Mouse (Mus musculus): ENCODE results near the gene Cep131. TPM values are rescaled to one million over a fixed set of nuclear protein-coding genes. Genes with fewer than 3 reads are reported as not detected.

Gene Cep131
- polyA plus RNA-seq, 1 experiment from 2014 or later: 34.6 TPM

DNA sequence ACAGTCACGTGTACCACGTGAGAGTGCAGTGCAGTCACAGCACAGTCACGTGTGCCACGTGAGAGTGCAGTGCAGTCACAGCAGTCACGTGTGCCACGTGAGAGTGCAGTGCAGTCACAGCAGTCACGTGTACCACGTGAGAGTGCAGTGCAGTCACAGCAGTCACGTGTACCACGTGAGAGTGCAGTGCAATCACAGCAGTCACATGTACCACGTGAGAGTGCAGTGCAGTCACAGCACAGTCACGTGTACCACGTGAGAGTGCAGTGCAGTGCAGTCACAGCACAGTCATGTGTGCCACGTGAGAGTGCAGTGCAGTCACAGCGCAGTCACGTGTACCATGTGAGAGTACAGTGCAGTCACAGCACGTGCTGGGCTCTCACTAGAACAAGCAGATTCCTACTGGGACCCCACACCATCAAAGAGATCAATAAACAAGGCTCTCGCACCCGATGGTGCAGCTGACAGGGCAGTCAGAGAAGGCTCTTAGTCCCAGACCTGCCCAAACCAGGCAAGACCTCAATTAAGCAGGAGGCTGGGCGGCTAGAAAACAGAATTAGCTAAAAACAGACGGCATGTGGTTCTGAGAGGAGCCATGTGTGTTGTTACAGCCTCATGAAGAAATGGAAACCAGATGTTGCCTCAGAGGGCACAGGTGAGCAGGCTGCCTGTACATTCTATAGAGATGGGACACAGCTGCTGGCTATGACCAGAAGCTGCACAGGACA is 28.0 kb upstream of the Cep131 start:
- 95% methylated on average over 21 of the region's 21 CpGs for WGBS
- Histone ChIP-seq H3K36me3 (peaks cover 13% of the 10 kb centered on the region), H3K4me2 (replicated peaks) (no peak overlapping the region)

DNA sequence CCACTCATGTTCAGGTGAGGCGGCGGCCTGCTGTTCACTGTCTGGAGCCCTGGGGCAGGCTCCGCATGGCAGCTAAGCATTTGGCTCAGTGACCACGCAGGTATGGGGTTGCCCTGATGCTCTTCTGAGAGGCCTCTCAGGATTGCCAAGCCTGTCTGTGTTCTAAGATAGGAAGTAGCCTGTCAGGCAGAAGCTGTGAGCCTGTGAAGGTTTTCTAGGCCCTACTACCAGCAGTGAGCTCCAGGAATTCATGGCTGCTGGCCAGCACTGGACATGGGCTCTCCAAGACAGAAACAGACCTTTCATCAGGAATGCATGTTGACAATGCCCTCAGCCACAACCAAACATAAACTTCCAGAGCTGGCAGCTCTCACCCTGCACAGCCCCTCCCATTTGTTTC is 25.5 kb upstream of the Cep131 start:
- ATAC-seq (replicated peaks): no peak
- WGBS: 91% methylated on average over 4 of the region's 4 CpGs
- Histone ChIP-seq H3K9ac (replicated peaks) (no peak overlapping the region), H3K4me2 (replicated peaks) (no peak overlapping the region), H3K27me3 (no peaks in the 10 kb centered on the region), H3K9me3 (no peaks in the 10 kb centered on the region), H3K27ac (replicated peaks) (no peak overlapping the region), H3K4me1 (peaks cover 4% of the 10 kb centered on the region; the same call in 1 of the 2 replicates), H3K36me3 (peaks cover 22% of the 10 kb centered on the region), H3K4me3 (no peak overlapping the region)

More for the DNA sequence above, 28.0 kb upstream of the Cep131 start:
- no peak for ATAC-seq (replicated peaks)
- no peak overlapping the region for H3K9ac ChIP-seq (replicated peaks)
- H3K4me1 ChIP-seq: peaks cover 5% of the 10 kb centered on the region
- H3K27ac ChIP-seq (replicated peaks): no peak overlapping the region
- H3K4me3 ChIP-seq: no peak overlapping the region
- no peaks in the 10 kb centered on the region for H3K9me3 ChIP-seq
- H3K27me3 ChIP-seq: no peaks in the 10 kb centered on the region

DNA sequence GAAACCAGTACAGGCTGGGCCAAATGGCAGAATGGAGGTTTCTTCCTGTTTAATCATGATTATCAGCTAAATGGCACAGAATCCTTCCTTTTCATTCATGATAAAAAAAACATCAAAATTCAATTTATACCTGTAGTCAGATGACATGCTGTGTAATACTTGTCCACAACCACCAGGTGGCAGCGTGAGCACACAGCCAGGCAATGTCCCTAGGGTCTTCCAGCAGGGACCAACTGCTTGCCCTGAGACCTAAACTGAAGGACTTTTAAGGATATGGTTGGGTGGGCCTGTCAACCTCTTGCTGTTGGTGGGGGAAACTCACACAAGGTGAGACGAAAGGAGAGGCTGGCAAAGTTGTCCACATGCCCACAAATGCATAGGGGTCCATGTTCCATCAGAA is 24.4 kb upstream of the Cep131 start:
- no peak overlapping the region for H3K4me3 ChIP-seq
- no peaks in the 10 kb centered on the region for H3K9me3 ChIP-seq
- H3K27ac ChIP-seq (replicated peaks): no peak overlapping the region
- H3K4me1 ChIP-seq: peaks cover 4% of the 10 kb centered on the region; the same call in 1 of the 2 replicates
- whole genome bisulfite sequencing: 6% methylated on average over 2 of the region's 2 CpGs
- no peak overlapping the region; the same call in 1 of the 2 replicates for H3K9ac ChIP-seq (replicated peaks)
- no peak overlapping the region for H3K4me2 ChIP-seq (replicated peaks)
- no peak for ATAC-seq (replicated peaks)
- H3K36me3 ChIP-seq: peaks cover 23% of the 10 kb centered on the region
- no peaks in the 10 kb centered on the region for H3K27me3 ChIP-seq

DNA sequence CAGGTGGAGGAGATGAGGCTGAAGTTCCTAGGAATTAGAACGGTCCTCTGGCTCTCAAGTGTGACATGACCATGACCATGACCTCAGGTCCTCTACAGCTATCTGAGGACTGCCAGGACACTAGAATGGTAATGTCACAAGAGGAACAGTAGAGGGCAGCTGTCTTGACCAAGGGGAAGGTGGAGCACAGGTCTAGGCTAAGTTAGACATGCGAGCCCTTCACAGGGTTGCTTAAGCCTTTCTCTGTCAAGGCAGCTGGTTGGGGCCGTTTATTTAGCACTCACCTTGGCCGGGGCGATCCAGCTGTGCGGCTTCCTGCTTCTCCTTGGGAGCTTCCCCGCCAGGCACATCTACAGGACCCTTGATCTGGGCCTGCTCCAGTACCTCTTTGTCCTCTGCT is 23.9 kb upstream of the Cep131 start:
- no peaks in the 10 kb centered on the region for H3K27me3 ChIP-seq
- H3K36me3 ChIP-seq: peaks cover 20% of the 10 kb centered on the region
- 66% methylated on average over 7 of the region's 7 CpGs for WGBS
- no peak overlapping the region for H3K27ac ChIP-seq (replicated peaks)
- peaks cover 4% of the 10 kb centered on the region; the same call in 1 of the 2 replicates for H3K4me1 ChIP-seq
- no peak overlapping the region for H3K4me3 ChIP-seq
- H3K9me3 ChIP-seq: no peaks in the 10 kb centered on the region
- H3K9ac ChIP-seq (replicated peaks): no peak overlapping the region; the same call in 1 of the 2 replicates
- no peak overlapping the region for H3K4me2 ChIP-seq (replicated peaks)
- ATAC-seq (replicated peaks): no peak; the same call in 1 of the 2 replicates

DNA sequence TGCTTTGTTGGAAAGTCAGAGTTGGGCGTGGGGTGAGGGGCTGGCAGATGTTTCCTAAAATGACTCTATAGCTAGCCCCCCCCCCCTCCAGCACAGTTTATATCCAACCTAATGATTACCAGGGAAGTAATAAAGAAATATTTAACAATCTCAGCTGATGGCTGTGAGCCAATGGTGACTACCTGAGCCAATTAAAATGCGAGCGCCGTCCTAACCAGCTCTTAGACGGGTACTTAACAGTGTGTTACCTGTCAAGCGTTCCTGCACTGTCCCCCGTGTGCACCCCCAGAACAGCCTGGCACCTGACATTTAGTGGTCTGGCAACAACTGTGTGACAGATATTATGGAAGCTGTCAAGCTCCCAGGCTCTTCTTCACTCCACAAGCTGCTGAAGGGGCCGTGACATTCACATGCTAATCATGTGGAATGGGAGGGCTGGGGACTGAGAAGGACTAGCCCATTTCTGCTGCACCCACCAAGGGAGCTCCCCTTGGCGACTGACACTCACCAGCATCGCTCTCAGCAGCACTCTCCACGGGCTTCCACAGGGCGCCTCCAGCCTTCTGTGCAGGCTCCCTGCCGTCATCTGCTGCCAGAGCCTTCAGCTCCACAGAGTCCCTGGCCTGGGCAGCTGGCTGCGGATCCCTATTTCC is 23.1 kb upstream of the Cep131 start:
- H3K27me3 ChIP-seq: no peaks in the 10 kb centered on the region
- H3K27ac ChIP-seq (replicated peaks): no peak overlapping the region
- peaks cover 26% of the 10 kb centered on the region for H3K36me3 ChIP-seq
- peaks cover 4% of the 10 kb centered on the region; the same call in 1 of the 2 replicates for H3K4me1 ChIP-seq
- WGBS: 63% methylated on average over 14 of the region's 14 CpGs
- H3K9me3 ChIP-seq: no peaks in the 10 kb centered on the region
- H3K9ac ChIP-seq (replicated peaks): no peak overlapping the region
- no peak overlapping the region for H3K4me2 ChIP-seq (replicated peaks)
- no peak for ATAC-seq (replicated peaks)
- H3K4me3 ChIP-seq: no peak overlapping the region

DNA sequence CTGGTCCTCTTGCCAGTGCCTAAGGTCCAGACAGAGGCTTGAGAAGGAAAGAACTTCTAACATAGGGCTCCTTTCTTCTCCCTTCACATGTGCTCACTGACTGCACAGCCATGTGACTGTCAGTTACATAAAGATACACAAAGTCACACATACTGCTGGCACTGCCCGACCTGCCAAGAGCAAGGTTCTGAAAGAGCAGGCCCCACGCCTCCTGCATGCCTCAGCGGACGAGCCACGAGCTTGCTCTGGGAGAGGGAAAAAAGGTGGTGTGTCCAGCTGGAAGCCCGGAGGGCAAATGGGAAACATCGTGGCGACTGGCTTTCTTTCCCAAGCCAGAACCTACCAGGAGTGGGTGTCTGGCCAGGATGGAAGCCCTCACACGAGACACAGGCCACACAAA is 21.2 kb upstream of the Cep131 start:
- Histone ChIP-seq H3K4me3 (no peak overlapping the region), H3K27me3 (no peaks in the 10 kb centered on the region), H3K4me1 (peaks cover 4% of the 10 kb centered on the region; the same call in 1 of the 2 replicates), H3K9ac (replicated peaks) (no peak overlapping the region), H3K9me3 (no peaks in the 10 kb centered on the region), H3K27ac (replicated peaks) (no peak overlapping the region), H3K36me3 (peaks cover 37% of the 10 kb centered on the region), H3K4me2 (replicated peaks) (no peak overlapping the region)
- ATAC-seq (replicated peaks): no peak
- 83% methylated on average over 9 of the region's 9 CpGs for WGBS

DNA sequence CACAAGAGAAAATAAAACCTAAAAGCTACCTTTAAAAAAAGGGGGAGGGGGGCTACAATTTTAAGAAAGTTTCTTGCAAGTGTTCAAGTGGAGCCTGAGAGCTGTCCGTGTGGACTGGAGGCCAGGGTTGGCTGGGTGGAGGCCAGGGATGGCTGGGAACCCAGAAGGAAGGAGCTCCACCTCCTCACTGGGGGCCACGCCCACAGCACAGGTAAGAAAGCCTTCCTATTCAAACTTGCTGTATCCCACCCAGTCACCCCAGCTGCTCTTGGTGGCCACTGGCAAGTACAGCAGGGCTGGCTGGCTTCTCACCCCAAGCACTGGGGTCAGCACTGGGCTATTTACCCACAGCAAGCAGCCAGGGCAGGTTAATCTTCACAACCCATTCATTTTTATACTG is 20.4 kb upstream of the Cep131 start:
- Histone ChIP-seq H3K4me3 (no peak overlapping the region), H3K9ac (replicated peaks) (no peak overlapping the region)
- 86% methylated on average over 2 of the region's 2 CpGs for WGBS

DNA sequence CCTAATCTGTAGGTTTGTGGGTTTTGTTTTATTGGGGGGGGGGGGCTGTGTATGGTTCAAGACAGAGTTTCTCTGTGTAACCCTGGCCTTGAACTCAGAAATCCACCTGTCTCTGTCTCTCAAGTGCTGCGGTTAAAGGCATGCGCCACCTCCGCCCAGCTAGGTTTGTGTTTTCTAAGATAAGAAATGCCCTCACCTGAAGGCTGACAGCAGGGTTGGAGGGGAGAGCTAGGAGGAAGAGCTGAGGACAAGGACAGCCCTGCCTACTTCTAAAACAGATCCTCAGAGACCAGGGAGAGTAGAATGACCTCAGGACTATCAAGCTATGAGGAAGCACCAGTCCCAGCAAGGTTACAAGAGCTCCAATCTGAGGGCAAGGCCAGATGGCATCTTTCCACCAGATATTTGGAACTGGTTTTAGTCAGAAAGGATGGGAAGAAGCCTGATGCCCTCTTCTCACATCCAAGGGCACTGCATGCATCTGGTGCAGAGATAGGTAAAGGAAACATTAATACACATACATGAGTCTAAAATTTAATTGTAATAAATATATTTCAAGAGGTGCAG is 16.9 kb upstream of the Cep131 start:
- no peak overlapping the region for H3K9ac ChIP-seq (replicated peaks)
- WGBS: 98% methylated on average over 3 of the region's 3 CpGs
- no peak overlapping the region for H3K4me3 ChIP-seq
- peaks cover 35% of the 10 kb centered on the region for H3K36me3 ChIP-seq
- H3K9me3 ChIP-seq: no peaks in the 10 kb centered on the region
- no peak for ATAC-seq (replicated peaks)
- peaks cover 12% of the 10 kb centered on the region for H3K4me1 ChIP-seq
- no peaks in the 10 kb centered on the region for H3K27me3 ChIP-seq
- no peak overlapping the region for H3K4me2 ChIP-seq (replicated peaks)
- H3K27ac ChIP-seq (replicated peaks): no peak overlapping the region

More for the DNA sequence above, 20.4 kb upstream of the Cep131 start:
- Histone ChIP-seq H3K9me3 (no peaks in the 10 kb centered on the region), H3K4me1 (peaks cover 4% of the 10 kb centered on the region; the same call in 1 of the 2 replicates), H3K36me3 (peaks cover 37% of the 10 kb centered on the region), H3K4me2 (replicated peaks) (no peak overlapping the region), H3K27ac (replicated peaks) (no peak overlapping the region), H3K27me3 (no peaks in the 10 kb centered on the region)
- ATAC-seq (replicated peaks): no peak

DNA sequence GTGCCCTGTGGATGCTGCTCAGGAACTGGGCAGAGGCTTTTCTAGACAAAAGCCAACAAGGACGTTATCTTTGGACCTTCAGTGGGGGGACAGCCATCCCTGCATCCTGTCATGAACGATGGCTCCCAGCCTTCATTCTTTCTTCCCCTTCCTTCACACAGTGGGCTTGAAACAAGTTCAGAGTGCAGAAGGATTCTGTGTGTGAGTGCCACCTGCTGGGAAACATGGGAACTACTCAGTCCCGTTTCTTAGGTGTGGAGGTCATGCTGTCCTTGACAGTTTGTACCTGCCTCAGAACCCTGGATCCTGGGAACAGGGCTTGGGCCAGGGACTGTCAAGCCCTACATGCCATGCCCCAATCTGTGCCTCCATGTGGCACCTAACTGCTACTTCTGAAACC is 14.4 kb upstream of the Cep131 start:
- H3K4me2 ChIP-seq (replicated peaks): no peak overlapping the region
- H3K9ac ChIP-seq (replicated peaks): no peak overlapping the region

DNA sequence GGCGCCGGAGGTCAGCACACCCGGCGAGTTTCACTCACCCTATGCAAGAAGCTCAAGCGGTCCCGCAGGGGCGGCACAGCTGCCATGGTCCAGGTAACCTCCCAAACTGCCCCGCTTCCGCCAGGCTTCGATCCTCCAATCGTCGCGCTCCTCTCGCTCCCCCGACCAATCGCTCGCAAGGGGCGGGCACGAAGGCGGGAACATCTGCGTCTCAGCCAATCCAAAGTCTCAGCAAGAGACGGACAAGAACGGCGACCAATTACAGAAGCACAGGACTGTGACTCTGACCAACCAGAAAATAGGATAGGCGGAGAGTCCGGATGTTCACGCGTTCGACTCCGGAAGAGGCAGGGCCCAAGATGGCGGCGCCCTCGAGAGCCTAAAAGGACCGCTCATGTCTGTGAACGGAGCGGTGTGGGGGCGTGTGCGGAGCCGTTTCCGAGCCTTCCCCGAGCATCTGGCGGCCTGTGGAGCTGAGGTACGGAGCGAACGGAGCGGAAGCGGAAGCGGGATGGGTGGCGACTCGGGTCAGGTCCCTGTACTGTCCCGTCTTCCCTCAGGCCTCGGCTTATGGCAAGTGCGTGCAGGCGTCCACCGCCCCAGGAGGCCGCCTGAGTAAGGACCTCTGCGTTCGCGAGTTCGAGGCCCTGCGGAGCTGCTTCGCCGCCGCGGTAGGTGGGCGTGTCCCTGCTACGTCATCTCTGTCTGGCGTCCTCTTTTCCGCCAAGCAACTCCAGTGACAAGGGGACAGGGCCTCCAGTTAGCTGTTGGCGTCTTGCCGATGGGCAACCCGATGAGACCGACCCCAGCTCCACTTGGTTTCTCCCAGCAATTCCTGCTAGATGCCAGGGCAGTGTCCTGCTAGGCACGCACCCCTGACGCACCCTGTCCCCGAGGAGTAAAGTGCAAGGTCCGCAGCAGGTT is 12.2 kb upstream of the Cep131 start, which contains the start of the genes Tepsin and Ndufaf8:
Gene Tepsin (minus strand): TSS at position 144 of the 924 bp plus-strand sequence.
Gene Ndufaf8 (plus strand): TSS at position 341 of the 924 bp plus-strand sequence.
- under 1% methylated on average over 77 of the region's 77 CpGs for WGBS
- Histone ChIP-seq H3K9ac (replicated peaks) (peak within 1 kb of the TSS; percentile 72), H3K4me3 (peak within 1 kb of the TSS; percentile 65), H3K4me2 (replicated peaks) (peak within 1 kb of the TSS; percentile 93), H3K9me3 (no peaks in the 10 kb centered on the region), H3K4me1 (peaks cover 22% of the 10 kb centered on the region), H3K27ac (replicated peaks) (peak within 1 kb of the TSS; percentile 95), H3K27me3 (no peaks in the 10 kb centered on the region), H3K36me3 (peaks cover 27% of the 10 kb centered on the region)
- ATAC-seq (replicated peaks): peak; percentile 98

More for the DNA sequence above, 14.4 kb upstream of the Cep131 start:
- peaks cover 22% of the 10 kb centered on the region for H3K4me1 ChIP-seq
- 0 out of 2 replicates have a peak overlapping the region, but pooled peaks have one; percentile 46 for H3K27ac ChIP-seq (replicated peaks)
- H3K27me3 ChIP-seq: no peaks in the 10 kb centered on the region
- 4% methylated on average over 3 of the region's 3 CpGs for WGBS
- H3K9me3 ChIP-seq: no peaks in the 10 kb centered on the region
- no peak for ATAC-seq (replicated peaks)
- no peak overlapping the region for H3K4me3 ChIP-seq
- H3K36me3 ChIP-seq: peaks cover 30% of the 10 kb centered on the region

DNA sequence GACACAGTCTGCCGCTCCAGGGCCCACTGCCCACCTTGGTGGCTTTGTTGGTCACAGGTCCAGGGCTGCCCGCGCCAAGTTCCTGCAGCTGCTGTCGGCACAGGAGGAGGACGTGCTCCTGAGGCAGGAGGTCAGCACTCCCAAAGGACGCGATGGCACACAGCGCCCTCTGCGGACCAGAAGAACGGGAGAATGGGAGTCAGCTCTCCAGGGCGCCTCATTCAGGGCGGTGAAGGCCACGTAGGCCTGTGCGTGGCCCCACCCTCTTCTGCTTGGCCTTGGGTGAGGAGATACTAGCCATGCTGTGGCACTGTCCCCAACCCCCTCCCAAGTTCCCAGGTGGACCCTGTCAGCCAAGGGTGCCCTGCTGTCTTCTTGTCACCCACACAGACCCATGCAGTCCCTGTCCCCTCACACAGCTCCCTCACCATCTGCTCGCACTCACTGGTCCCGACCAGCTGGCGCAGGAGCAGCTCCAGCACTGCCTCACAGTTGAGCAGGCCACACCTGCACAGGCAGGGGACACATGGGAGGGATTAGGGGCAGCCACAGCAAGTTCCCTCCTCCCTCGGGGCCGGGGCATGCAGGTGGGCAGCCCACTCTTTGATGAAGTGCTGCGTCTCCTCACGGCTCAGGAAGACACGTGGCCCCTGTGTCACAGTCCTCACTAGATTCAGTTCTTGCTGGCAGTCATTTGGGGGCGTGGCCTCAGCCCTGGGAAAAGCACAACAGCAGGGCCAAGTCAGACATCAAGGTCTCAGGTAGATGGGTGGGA is 6.4 kb upstream of the Cep131 start:
- WGBS: 79% methylated on average over 23 of the region's 23 CpGs
- no peak overlapping the region for H3K27ac ChIP-seq (replicated peaks)
- H3K4me1 ChIP-seq: peaks cover 8% of the 10 kb centered on the region
- H3K27me3 ChIP-seq: no peaks in the 10 kb centered on the region
- H3K9ac ChIP-seq (replicated peaks): no peak overlapping the region
- H3K9me3 ChIP-seq: no peaks in the 10 kb centered on the region
- H3K4me2 ChIP-seq (replicated peaks): no peak overlapping the region
- H3K4me3 ChIP-seq: no peak overlapping the region
- peaks cover 53% of the 10 kb centered on the region for H3K36me3 ChIP-seq
- no peak for ATAC-seq (replicated peaks)
